Mouse (Mus musculus) adrenal gland, postnatal 25 days (tissue): ENCODE data around the gene Ksr2. TPM values are rescaled to one million over a fixed set of nuclear protein-coding genes. Genes with fewer than 3 reads are reported as not detected.
"Not testable (repeated sequence)": the region's sequence is repeated elsewhere in the genome, so short reads cannot be mapped to it uniquely, and the experiment has no call there.

Experiments
- DNase-seq: peaks from one replicate; pipeline ENCODE4 v3.0.0; 2021; ENCODE audit warnings: mixed read lengths
- total RNA-seq: library from RNA; stranded (reverse); gene quantifications from 2 replicates; pipeline ENCODE4 v1.2.3, GENCODE M21; 2021

The Ksr2 gene
- total RNA-seq, 1 experiment from 2014 or later: 6.2 TPM

DNA sequence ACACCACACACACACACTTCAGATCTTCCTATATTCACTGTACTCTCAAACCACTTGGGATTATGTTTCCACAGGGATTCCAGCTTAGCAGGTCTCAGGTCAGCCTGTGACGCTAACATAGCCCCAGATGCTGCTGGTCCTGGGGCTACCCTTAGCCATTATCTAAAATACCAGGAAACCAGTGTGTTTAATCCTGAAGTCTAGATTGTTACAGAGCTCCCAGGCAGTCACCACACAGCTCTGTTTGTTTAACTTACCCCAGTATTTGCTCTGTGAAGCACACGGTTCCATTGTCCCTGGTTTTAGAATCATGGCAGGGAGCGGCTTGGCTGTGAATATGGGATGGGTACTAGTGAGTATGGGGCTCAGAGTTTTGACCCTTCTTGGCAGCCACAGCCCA is 125.4 kb downstream of the Ksr2 start:
- DNase-seq: no peak

DNA sequence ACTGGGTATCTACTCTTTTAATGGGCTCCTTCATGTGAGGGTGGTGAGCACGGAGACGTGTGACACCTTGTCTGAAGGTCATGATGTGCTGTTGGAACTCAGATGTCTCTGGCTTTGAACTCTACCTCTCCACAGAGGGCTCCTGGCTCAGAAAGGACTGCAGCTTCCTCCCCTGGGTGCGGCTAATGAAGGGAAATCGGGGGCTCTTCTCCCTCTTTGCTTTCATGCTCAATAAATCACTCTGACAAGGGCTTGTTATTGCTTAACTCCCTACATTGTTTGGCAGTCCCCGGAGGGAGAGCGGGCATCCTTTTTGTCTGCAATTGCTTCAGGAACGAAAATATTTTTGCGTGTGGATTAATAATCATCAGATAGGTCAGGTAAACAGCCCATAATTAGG is 127.9 kb downstream of the Ksr2 start:
- DNase-seq: no peak

DNA sequence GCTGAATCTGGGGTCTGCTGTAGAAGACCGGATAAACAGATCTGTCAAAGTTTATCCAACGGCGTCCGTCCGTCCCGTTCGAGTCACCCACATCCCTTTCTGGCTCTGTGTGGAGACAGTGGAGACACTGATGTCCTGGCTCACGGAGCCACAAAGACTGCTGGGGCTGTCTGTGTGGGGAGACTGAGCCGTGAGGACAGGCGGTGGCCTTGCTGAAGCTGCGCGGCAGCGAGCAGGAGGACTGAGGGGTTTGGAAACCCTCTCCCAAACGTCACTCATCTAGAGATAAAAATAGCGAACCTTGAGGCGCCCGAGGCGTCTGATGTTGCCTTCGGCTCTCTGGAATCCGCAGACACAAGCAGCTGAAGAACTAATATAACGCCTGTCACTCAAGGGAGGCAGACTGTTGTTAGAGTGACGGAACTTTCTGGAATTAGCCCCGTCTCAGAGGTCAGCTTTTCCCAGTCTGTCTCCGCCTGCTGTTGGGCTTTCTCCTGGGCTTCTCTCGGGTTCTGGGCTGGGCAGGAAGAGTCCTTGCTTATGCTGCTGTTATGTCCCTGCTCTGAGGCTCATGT is 133.0 kb downstream of the Ksr2 start:
- no peak for DNase-seq

DNA sequence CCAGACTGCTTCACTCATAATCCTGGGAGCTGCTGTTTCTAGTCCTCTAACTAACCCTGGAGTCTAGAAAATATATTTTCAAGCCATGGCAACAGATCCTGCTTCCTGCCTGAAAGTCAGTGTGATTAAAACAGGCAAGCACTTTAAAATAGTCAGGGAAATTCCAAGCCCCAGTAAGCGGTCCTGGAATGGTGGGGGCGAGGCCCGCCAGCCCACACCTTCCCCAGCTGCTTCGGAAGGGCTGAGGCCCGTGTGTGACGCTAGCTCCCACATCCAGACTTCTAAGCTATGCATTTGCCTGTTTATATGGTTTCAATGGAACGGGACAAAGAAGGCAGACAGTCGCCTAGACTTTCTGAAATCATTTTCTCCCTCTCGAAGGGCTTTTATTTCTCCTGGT is 137.2 kb downstream of the Ksr2 start:
- no peak for DNase-seq

DNA sequence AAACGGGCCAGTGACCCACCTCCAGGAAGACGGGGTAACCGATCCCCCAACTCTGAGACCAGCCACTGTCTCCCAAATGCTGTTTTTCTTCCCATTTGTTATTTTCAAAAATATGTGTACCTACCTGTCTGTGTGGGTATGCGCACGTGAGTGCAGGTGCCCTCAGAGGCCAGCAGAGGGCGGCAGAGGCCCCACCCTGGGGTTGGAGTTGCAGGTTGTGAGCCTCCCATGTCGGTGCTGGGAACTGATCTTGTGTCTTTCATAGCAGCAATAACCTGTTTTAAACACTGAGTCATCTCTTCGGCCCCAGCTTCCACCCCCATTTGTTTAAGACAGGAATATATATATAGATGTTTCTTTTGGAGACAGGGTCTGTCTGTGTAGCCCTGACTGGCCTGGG is 138.3 kb downstream of the Ksr2 start:
- no peak for DNase-seq

DNA sequence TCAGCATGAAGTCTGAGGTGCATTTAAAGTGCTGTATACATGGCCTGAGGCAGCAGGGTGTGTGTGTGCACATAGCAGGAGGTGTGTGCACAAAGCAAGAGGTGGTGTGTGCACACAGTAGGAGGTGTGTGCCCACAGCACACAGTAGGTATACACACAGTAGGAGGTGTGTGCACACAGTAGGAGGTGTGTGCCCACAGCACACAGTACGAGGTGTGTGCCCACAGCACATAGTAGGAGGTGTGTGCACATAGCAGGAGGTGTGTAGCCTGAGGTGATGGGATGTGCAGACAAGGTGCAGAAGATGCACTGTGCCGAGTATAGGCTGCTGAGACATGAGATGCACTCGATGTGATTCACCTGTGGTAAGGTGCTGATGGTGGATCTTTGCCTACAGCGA is 140.7 kb downstream of the Ksr2 start:
- no peak for DNase-seq

DNA sequence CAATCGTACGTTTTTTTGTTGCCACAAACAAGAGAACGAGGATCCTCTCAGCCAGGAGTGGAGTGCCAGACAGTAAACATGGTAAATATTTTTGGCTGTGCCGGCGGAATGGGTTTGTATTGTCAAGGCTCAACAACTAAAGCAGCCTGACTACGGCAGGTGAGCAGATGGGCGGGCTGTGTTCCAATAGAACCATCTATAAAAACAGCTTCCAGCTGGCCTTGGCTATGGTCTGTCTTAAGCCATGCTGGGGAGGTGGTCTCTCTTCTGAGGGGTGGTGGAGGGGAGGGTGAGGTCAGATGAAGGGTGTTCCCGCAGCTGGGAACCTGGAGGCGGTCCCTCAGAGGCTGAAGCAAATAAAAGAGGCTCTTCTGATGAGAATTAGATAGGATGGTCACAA is 142.8 kb downstream of the Ksr2 start:
- DNase-seq: no peak

DNA sequence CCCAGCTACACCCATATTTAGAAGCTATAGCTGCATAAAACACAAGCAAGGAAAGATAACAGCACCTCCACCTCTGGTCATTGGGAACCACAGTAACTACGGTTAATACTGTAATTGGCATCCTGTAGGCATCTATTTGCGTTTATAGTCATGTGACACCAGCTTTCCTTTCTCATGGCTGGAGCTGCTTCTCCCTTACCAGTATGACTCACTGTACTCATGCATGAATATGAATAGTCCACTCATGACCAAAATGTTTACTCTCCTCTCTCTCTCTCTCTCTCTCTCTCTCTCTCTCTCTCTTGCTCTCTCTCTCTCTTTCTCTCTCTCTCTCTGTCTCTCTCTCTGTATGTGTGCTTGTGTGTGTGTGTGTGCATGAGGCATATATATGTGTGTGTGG is 147.3 kb downstream of the Ksr2 start:
- no peak for DNase-seq

DNA sequence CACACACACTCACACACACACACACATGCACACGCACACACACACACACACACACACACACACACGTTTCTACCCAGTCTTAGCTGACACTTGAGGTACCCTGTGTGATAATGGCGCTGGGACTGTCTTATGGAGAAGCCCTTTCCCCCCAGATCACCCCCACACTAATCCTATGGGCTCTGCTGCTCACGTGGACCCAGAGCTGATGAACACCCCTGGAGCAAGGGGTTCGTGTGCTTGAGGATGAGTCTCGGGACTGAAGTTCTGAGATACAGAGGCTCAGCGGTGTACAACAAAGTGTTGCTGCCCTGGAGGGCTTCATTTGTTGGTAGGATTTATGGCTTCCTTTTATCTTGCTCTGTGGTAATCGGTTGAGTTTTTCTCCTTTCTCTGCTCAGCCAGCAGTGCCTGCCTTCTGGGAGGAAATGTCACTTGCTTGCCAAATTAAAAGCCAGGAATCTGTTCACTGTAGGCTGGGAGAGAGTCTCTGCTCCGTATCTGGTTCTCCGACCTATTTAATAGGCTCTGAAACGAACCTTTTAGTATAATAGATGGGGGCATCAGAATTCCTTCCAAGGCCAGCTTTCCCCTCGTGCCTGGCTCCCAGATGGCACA is 152.4 kb downstream of the Ksr2 start:
- no peak for DNase-seq

DNA sequence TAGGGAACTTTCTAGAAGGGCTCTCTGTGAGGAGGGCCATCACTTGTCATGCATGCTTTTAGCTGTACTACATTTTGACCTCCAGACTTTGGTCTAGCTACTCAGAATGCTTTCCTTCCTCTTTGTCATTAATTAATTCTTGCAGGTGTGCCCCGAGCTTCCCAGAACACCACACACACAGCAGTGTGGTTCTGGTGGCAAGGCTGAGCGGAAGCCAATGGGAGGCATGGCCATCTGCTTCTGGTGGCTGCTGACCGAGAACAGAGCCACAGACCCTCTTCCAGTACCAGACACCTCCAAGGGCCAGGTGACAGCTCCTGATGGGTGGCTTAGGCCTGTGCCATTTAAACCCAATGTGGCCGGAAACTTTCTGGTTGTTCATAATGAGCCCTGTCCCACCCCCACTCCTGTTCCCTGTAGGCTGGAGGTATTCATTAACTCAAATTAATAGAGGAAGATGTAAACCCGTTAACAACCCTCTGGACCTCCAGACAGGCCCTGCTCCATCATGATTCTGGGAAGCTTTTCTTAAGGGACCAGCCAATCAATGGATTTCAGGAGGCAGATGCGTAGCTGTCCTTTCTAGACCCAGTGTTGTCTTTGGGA is 155.5 kb downstream of the Ksr2 start:
- no peak for DNase-seq

DNA sequence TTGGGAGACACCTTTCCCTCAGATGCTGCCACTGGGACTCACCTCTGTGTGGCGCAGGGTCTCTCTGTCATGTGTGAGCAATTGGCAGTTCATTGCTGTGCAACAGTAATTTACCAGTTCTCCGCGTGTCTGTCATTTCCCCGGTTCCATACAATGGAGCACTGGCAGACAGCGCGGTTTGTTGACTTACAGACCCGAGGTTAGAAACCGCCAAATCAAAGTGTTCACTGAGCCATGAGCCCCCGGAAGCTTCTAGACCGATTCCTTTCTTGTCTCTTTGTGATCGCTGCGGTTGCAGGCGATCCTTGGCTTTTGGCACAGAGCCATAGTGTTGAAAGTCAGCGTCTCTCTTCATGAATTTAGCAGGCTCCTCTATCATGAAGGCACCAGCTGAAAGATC is 158.6 kb downstream of the Ksr2 start:
- DNase-seq: no peak

DNA sequence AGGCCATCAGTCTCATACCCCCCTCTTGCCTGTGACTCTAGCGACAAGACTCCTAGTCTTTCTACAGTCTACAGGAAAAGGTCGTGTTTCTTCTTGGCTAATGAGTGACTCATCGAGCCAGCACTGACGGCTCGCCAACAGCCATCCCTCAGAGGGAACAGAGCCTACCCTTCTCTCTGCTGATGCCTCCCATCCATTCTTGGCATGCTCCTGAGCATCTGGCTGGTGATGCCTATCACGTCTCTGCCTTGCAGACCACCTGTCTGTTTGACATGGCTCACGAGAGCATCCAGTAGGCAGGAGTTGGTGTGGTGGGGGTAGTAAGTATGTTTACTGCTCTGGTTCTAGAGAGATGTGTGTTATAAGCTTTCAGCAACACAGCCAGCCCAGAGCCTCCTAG is 161.1 kb downstream of the Ksr2 start:
- DNase-seq: no peak

DNA sequence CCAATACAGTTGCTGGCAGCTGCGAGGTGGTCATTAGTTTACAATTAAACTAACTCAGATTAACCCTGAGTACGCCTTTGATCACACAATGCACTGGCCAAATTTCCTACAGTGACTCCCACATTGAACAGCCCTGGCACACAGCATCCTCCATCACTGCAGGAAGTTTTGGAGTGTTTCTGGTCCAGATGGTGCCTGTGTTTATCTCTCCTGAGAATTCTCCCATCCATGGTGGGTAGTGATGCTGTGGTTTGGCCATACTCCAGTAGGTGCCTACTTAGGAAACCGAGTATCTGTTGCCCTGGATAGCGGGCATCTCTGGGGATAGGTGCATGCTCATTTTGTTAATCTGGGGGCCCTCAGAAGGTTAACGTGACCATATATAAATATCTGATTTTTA is 163.8 kb downstream of the Ksr2 start:
- DNase-seq: no peak

DNA sequence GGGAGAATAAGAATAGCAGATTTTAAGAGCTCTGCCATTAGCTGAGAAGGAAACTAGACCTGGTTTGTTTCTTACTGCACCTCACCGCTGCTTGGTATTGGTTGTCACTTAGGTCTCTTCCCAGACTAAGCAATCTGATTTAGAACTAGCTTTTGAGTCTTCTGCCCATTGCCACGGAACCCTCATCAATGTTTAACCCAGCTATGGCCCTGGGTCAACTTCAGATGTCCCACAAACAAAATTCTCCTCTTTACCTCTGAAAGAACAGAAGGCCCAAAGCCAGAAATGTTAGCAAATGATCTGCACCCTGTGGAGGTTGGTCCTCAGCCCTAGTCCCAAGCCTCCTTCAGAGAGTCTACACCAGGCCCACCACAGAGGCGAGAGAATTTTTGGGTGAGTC is 167.9 kb downstream of the Ksr2 start:
- DNase-seq: no peak

DNA sequence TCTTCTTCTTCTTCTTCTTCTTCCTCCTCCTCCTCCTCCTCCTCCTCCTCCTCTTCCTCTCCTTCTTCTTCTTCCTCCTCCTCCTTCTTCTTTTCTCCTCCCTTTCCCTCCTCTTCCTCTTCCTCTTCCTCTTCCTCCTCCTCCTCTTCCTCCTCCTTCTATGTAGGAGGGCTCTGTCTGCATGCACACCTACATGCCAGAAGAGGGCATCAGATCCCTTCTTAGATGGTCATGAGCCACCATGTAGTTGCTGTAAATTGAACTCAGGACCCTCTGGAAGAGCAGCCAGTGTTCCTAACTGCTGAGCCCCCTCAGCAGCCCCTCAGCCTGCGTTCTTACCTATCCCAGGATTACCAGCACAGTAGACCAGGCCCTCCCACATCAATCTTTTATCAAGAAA is 170.6 kb downstream of the Ksr2 start:
- no peak for DNase-seq

DNA sequence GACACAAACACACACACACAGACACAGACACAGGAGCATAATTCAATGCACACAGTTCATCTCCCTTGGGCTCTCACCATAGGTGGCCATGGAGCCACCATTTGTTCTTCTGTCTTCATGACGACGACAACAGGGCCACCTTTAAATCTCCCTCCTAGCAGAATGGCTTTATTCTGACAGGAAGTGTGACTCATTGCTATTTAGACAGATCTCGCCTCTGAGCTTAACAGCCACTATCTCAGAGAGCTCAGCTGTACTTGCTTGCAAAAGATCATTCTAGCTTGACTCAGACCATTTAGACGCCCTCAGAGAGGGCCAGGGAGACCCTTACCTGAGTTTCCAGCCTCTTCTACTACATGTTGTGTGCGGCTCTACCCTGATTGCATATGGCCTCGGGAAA is 175.5 kb downstream of the Ksr2 start:
- DNase-seq: no peak

DNA sequence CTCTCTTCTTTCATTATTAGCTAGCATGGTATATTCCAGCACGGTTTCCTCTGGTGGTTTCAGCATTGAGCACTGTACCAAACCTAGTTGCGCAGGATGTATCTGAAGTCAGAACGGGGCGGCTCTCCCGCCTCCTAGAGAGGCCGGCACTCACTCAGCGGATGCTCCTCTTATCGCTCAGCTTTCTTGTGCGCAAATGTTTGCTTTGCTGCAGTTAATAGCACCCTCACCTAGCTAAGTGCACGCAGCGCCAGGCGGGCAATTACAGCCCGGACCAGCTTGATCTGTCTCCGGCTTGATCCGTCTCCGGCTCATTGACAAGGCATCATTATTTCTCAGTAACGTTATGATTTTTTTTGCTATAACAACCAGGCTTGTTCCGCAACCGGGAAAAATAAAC is 179.5 kb downstream of the Ksr2 start:
- DNase-seq: no peak

DNA sequence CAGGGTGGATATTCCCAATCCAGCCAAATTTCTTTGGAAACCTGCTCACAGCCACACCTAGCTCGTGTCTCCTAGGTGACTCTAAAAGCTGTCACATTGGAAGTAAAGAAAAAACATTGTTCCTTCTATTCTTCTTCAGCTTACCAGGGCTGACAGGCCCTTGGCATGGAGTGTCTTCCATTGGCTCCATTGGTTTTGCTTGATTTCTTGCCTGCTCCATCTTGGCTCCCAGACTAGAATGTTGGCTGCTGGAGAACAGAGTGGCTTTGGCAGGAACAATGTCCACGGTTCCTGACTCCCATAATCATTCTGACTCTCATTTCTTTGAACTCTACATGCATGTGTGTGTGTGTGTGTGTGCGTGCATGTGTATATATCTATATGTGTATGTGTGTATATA is 183.0 kb downstream of the Ksr2 start:
- DNase-seq: no peak

DNA sequence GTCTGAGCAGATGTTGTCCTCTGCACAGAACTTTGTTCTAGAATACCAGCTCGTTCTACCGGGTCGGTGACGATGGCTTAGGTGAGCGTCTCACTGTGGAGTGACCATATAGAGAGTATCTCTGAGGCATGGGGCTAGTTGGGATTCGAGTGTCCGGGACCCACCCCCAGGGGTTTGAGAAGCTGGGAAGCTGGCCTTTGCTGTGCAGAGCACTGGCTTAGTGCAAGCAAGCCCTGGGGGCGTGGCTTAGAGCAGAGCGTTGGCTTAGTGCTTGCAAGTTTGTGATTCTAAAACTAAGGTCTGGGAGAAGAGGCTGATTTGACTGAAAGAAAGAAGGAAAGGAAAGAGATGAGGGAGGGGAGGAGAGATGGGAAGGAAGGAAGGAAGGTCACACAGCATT is 188.2 kb downstream of the Ksr2 start:
- no peak for DNase-seq

DNA sequence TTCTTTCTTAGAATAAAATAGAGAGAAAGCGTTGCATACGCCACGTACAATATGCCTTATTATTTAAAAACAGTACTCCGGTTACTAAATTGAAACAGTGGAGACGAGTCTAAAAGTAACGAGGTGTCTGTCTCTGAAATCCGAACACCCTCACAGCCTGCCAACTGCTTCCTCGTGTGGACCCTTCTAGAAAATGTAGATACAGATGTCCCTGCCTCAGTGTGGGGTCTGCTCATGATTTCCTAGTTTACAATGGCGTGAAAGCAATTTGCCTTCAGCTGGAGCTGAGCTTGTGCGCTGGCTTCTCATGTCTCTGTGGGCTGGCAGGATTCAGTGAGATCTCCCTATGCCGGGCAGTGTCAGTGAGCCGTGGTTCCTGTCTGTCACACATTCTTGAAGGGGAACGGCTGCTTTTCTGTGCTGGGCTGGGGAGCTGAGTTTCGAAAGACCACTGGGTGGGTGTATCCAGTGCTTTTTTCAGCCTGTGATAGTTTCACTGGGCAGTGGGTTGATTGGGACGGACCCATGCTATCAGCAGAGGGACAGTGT is 194.0 kb downstream of the Ksr2 start:
- no peak for DNase-seq

DNA sequence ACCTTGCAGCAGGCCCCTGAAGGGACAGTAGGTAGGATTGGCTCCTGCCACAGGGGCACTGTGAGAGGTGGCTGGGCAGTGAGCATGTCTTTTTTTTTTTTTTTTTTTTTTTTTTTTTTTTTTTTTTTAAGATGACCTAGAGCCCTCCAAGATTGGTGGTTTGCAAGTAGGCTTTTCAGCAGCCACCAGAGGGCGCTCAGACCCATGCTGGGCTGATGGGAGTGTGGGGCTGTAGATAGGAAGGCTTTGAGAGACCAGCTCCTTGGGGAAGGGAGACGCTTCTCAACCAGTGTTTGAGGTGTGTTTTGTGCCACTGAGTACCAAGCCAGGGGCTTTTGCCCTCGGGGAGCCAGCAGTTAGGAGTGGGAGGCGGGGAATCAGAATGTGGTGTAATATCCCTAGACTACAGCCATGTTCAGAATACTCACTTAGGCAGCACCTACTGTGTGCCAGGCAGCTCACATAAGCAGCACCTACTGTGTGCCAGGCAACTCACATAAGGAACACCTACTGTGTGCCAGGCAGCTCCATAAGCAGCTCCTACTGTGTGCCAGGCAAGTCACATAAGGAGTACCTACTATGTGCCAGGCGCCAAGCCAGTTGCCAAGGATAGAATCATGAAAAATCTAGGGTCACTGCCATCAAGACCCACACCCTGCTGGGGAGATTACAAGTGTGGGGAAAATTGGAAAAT is 200.7 kb downstream of the Ksr2 start:
- DNase-seq: peak; percentile 83

DNA sequence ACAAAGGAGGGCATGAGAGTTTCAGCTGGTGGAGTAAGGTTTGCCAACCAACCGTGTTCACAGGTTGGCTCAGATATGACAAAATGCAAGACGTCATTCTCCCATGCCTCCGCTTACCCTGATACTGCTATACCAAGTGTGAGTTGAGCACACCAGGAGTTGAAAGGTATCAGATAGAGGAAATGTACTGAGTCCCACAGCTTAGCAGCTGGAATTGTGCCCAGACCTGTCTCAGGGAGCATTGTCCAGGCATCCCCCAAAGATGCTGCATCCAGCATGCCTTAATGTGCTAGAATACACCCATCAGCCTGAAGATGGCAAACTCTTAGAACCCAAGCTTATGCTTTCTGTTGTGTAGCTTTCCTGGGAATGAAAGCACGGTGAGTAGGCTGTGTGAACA is 206.5 kb downstream of the Ksr2 start:
- DNase-seq: no peak

DNA sequence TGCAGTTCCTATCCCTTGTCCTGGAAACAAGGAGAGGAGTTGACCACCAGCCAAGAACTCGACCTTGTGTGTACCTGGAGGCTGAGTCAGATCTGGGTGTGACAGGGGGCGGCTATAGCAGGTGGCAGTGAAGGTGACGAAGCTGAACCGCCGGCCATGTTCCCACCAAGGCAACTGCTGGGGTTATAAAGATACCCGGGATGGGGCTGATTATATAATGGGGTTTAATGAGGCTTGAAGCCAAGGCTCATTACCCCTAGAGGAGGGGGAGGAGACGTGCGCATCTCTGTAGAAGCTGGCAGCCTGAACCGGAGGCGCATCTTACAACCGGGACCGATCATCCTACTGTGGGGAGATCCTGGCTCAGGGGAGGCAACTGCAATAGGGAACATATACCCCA is 208.4 kb downstream of the Ksr2 start:
- DNase-seq: no peak

DNA sequence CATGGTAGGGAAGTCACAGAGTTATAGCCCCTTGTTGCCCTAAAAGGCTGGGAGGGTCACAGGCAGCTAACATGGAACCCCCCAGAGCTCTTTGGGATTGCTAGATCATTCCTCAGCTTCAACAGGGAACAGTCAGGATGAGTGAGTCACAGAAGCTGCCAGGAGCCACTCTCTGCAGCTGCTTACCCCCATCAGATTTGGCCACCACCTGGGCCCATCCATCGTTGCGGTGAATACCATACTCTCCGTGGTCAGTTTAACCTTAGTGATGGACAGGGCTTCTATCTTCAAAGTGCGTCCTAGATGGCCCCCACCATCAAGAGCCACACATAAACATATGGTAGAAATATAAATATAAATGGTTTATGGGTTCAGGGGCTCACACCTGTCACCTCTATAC is 209.4 kb downstream of the Ksr2 start:
- DNase-seq: not testable (repeated sequence)
